Mouse (Mus musculus) inflammation-experienced regulatory T-cells, adult 6 months (primary cell): ENCODE results near the gene Commd1. TPM values are rescaled to one million over a fixed set of nuclear protein-coding genes. Genes with fewer than 3 reads are reported as not detected.

ENCODE experiments used
- ATAC-seq: one replicate; pipeline ENCODE4 v1.8.0; 2017
- polyA plus RNA-seq, 3 experiments: library from polyadenylated mRNA; unstranded; fragments of 100-300 nt; shearing (Covaris generic); gene quantifications; one replicate each; pipeline ENCODE4 v1.2.1; 2017

Commd1 gene
- 100 to 1,000 TPM in 1 of 3 experiments, 10 to 100 TPM in 2; 72.3 to 139 (median 76.1) TPM for polyA plus RNA-seq

- ATAC-seq, result peak; percentile 93
Measured at GRCm38 (mm10) chr11:22981984-22982757, at the start of gene Commd1, which contains the start of gene Gm28048. Gene Commd1 (minus strand): TSS chr11:22982382. Gene Gm28048 (minus strand): TSS chr11:22982090.

- ATAC-seq, result no peak
Measured at GRCm38 (mm10) chr11:23029399-23029798, 47.2 kb upstream of the Commd1 start.

GRCm38 (mm10) chr11:23028957-23029356, 46.8 kb upstream of the Commd1 start:
- no peak for ATAC-seq

- ATAC-seq, result no peak
Measured at GRCm38 (mm10) chr11:23024169-23024568, 42.0 kb upstream of the Commd1 start.

GRCm38 (mm10) chr11:23023155-23023554, 41.0 kb upstream of the Commd1 start:
- ATAC-seq, result no peak

- no peak for ATAC-seq
Measured at GRCm38 (mm10) chr11:23020841-23021240, 38.7 kb upstream of the Commd1 start.

GRCm38 (mm10) chr11:23020116-23020770, 38.1 kb upstream of the Commd1 start:
- ATAC-seq, result no peak

- ATAC-seq, result no peak
Measured at GRCm38 (mm10) chr11:23017943-23018342, 35.8 kb upstream of the Commd1 start.

GRCm38 (mm10) chr11:23014996-23015395, 32.8 kb upstream of the Commd1 start:
- no peak for ATAC-seq

GRCm38 (mm10) chr11:23013580-23014294, 31.6 kb upstream of the Commd1 start:
- no peak for ATAC-seq

GRCm38 (mm10) chr11:23013096-23013495, 30.9 kb upstream of the Commd1 start:
- ATAC-seq, result no peak

- no peak for ATAC-seq
Measured at GRCm38 (mm10) chr11:23008824-23009200, 26.6 kb upstream of the Commd1 start.

- peak; percentile 53 for ATAC-seq
Measured at GRCm38 (mm10) chr11:23008181-23008823, 26.1 kb upstream of the Commd1 start.

GRCm38 (mm10) chr11:23007481-23008180, 25.4 kb upstream of the Commd1 start, which contains the start of gene Fam161a:
Gene Fam161a (plus strand): TSS chr11:23007531.
- peak; percentile 97 for ATAC-seq

- no peak for ATAC-seq
Measured at GRCm38 (mm10) chr11:23007166-23007480, 24.9 kb upstream of the Commd1 start.

GRCm38 (mm10) chr11:23005276-23005675, 23.1 kb upstream of the Commd1 start:
- ATAC-seq, result no peak

- ATAC-seq, result no peak
Measured at GRCm38 (mm10) chr11:22998308-22998707, 16.1 kb upstream of the Commd1 start.

- ATAC-seq, result no peak
Measured at GRCm38 (mm10) chr11:22995461-22995860, 13.3 kb upstream of the Commd1 start.

GRCm38 (mm10) chr11:22994271-22994670, 12.1 kb upstream of the Commd1 start:
- no peak for ATAC-seq

GRCm38 (mm10) chr11:22991218-22991835, 9.1 kb upstream of the Commd1 start:
- ATAC-seq, result no peak

- peak; percentile 90 for ATAC-seq
Measured at GRCm38 (mm10) chr11:22990393-22991126, 8.4 kb upstream of the Commd1 start, which contains the start of gene Cct4. Gene Cct4 (plus strand): TSS chr11:22990519.
